Mouse (Mus musculus) embryonic facial prominence, embryonic 14.5 days (tissue): Measurements from ENCODE around the gene Nsmce4a. TPM values are rescaled to one million over a fixed set of nuclear protein-coding genes. Genes with fewer than 3 reads are reported as not detected.

Experiments
- ATAC-seq: fragments of 200-750 bp; cut with Nextera tagmentation; 2 replicates; pipeline ENCODE4 v1.8.0; 2017; ENCODE audit warnings: low read depth, moderate number of reproducible peaks, moderate TSS enrichment
- DNase-seq: peaks from one replicate; pipeline ENCODE4 v3.0.0-alpha.2; 2015; ENCODE audit warnings: low spot score
- H3K27ac ChIP-seq: fragments of 300-500 bp; sonication (generic); replicated peaks from 2 replicates; pipeline ENCODE4 v1.5.1; 2014; ENCODE audit warnings: low read depth, mild to moderate bottlenecking, low read length, moderate library complexity
- H3K27me3 ChIP-seq: fragments of 300-500 bp; sonication (generic); replicated peaks from 2 replicates; pipeline ENCODE4 v1.6.1; 2014; ENCODE audit warnings: low read length; ENCODE audit not compliant: control insufficient read depth, insufficient read depth
- H3K36me3 ChIP-seq: fragments of 300-500 bp; sonication (generic); 2 replicates; pipeline ENCODE4 v1.6.1; 2014; ENCODE audit warnings: low read length, mixed read lengths; ENCODE audit not compliant: control insufficient read depth, insufficient read depth
- H3K4me1 ChIP-seq: fragments of 300-500 bp; sonication (generic); 2 replicates; pipeline ENCODE4 v1.6.1; 2014; ENCODE audit warnings: antibody characterized with exemption, low read length; ENCODE audit not compliant: control insufficient read depth, insufficient read depth
- H3K4me2 ChIP-seq: fragments of 300-500 bp; sonication (generic); 2 replicates; pipeline ENCODE4 v1.6.1; 2014; ENCODE audit warnings: low read depth, mild to moderate bottlenecking, low read length, moderate library complexity, mixed read lengths
- H3K4me3 ChIP-seq: fragments of 300-500 bp; sonication (generic); 2 replicates; pipeline ENCODE4 v1.5.1; 2014; ENCODE audit warnings: low read depth, mild to moderate bottlenecking, low read length
- H3K9ac ChIP-seq: fragments of 300-500 bp; sonication (generic); 2 replicates; pipeline ENCODE4 v1.6.1; 2014; ENCODE audit warnings: low read depth, mild to moderate bottlenecking, low read length, moderate library complexity, mixed read lengths
- H3K9me3 ChIP-seq: fragments of 300-500 bp; sonication (generic); 2 replicates; pipeline ENCODE4 v1.6.1; 2016; ENCODE audit warnings: low read length; ENCODE audit not compliant: control insufficient read depth
- WGBS: fragments of 180-500 bp; shearing (Covaris S2); extraction: QIAGEN DNeasy Blood & Tissue Kit; methylation state at CpG from one replicate; pipeline ENCODE4 v1.1.7; 2014; 5-methylcytosine and 5-hydroxymethylcytosine counted together
- polyA plus RNA-seq: library from polyadenylated mRNA; unstranded; fragments of >200 nt; fragmentation: Nextera tagmentation; extraction: Ambion mirVana; gene quantifications from 2 replicates; pipeline ENCODE4 v1.2.1, GENCODE M21; 2014

The Nsmce4a gene
- polyA plus RNA-seq = 142 and 159 TPM in 2 replicates

DNA sequence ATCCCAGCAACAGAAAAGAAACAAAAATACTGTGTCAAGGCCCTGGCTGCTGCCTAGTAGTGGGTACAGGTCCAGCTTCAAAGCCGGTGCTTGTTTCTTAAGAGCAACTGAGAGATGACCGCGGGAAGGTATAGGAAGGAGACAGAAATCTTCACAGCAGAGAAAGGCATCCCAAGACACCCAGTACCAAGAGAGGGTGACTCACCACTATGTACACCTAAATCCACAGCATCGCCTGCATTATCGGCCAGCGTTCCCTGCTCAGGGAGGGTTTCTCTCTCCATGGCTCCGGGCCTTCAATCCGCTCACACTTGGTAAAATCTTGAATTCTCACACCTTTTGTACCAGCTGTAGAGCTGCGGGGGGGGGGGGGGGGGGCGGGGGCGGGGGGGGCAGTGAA is at the start of gene Nsmce4a:
Gene Nsmce4a, minus strand, starts transcription at position 298 of the 400 bp plus-strand sequence.
- WGBS = 85% methylated on average over 8 of the region's 11 CpGs
- no peaks in the 10 kb centered on the region for H3K27me3 ChIP-seq
- no peak within 1 kb of the TSS for H3K4me2 ChIP-seq
- DNase-seq (no peak), ATAC-seq (no peak)
- no peak within 1 kb of the TSS for H3K4me3 ChIP-seq
- no peaks in the 10 kb centered on the region for H3K36me3 ChIP-seq
- H3K9me3 ChIP-seq = no peaks in the 10 kb centered on the region
- no peak within 1 kb of the TSS for H3K9ac ChIP-seq
- H3K27ac ChIP-seq = no peak within 1 kb of the TSS
- peaks cover 17% of the 10 kb centered on the region for H3K4me1 ChIP-seq

- WGBS = 75% methylated on average over 4 of the region's 4 CpGs
- Histone ChIP-seq H3K9me3 (no peaks in the 10 kb centered on the region), H3K27ac (no peak overlapping the region), H3K4me3 (no peak overlapping the region), H3K9ac (no peak overlapping the region), H3K4me1 (0 out of 2 replicates have a peak, but pooled peaks cover 2% of the 10 kb centered on the region), H3K36me3 (no peaks in the 10 kb centered on the region), H3K27me3 (no peaks in the 10 kb centered on the region), H3K4me2 (no peak overlapping the region)
- ATAC-seq (no peak), DNase-seq (no peak)
Measured at GRCm38 (mm10) chr7:130622359-130622758, 49.4 kb upstream of the Nsmce4a start.

GRCm38 (mm10) chr7:130621953-130622352 is 49.0 kb upstream of the Nsmce4a start:
- 56% methylated on average over 3 of the region's 3 CpGs for WGBS
- no peak for DNase-seq
- no peak for ATAC-seq

GRCm38 (mm10) chr7:130621068-130621467 is 48.1 kb upstream of the Nsmce4a start:
- H3K36me3 ChIP-seq = no peaks in the 10 kb centered on the region
- no peak for ATAC-seq
- no peak overlapping the region for H3K4me3 ChIP-seq
- H3K9me3 ChIP-seq = no peaks in the 10 kb centered on the region
- H3K4me2 ChIP-seq = no peak overlapping the region
- no peaks in the 10 kb centered on the region for H3K27me3 ChIP-seq
- no peak for DNase-seq
- H3K27ac ChIP-seq = no peak overlapping the region
- WGBS = 84% methylated on average over 2 of the region's 2 CpGs
- H3K4me1 ChIP-seq = 0 out of 2 replicates have a peak, but pooled peaks cover 2% of the 10 kb centered on the region
- no peak overlapping the region for H3K9ac ChIP-seq

More at GRCm38 (mm10) chr7:130621953-130622352, 49.0 kb upstream of the Nsmce4a start:
- Histone ChIP-seq H3K27me3 (no peaks in the 10 kb centered on the region), H3K27ac (no peak overlapping the region), H3K36me3 (no peaks in the 10 kb centered on the region), H3K9ac (no peak overlapping the region), H3K4me3 (no peak overlapping the region), H3K4me1 (0 out of 2 replicates have a peak, but pooled peaks cover 2% of the 10 kb centered on the region), H3K4me2 (no peak overlapping the region), H3K9me3 (no peaks in the 10 kb centered on the region)

- Histone ChIP-seq H3K4me3 (no peak overlapping the region), H3K9me3 (no peaks in the 10 kb centered on the region), H3K27ac (no peak overlapping the region), H3K9ac (no peak overlapping the region), H3K4me1 (0 out of 2 replicates have a peak, but pooled peaks cover 2% of the 10 kb centered on the region), H3K4me2 (no peak overlapping the region), H3K36me3 (no peaks in the 10 kb centered on the region), H3K27me3 (no peaks in the 10 kb centered on the region)
- DNase-seq (no peak), ATAC-seq (no peak)
- 79% methylated on average over 3 of the region's 3 CpGs for WGBS
Measured at GRCm38 (mm10) chr7:130617591-130617990, 44.7 kb upstream of the Nsmce4a start.

DNA sequence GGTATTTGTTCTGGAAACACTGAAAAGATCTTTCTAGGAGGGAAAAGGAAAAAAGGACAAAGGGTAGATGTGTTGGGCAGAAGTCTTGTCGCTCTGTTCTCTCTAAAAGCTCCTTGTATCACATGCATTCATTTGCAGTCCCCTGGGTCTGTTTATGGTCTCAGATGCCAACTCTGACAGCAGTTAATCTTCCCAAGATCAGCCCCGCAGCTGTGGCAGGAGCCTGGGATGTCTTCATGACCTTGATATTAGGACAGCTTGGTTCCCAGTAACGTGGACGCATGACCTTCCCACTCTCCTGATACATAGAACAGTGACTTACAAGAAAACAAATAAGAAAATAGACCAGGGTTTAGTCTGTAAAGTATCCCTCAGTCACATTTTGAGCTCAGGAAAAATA is 41.1 kb upstream of the Nsmce4a start:
- Histone ChIP-seq H3K9ac (no peak overlapping the region), H3K4me2 (no peak overlapping the region), H3K36me3 (no peaks in the 10 kb centered on the region), H3K4me1 (no peaks in the 10 kb centered on the region), H3K27ac (no peak overlapping the region), H3K9me3 (no peaks in the 10 kb centered on the region), H3K27me3 (no peaks in the 10 kb centered on the region), H3K4me3 (no peak overlapping the region)
- DNase-seq = no peak
- no peak for ATAC-seq
- 63% methylated on average over 4 of the region's 4 CpGs for WGBS

DNA sequence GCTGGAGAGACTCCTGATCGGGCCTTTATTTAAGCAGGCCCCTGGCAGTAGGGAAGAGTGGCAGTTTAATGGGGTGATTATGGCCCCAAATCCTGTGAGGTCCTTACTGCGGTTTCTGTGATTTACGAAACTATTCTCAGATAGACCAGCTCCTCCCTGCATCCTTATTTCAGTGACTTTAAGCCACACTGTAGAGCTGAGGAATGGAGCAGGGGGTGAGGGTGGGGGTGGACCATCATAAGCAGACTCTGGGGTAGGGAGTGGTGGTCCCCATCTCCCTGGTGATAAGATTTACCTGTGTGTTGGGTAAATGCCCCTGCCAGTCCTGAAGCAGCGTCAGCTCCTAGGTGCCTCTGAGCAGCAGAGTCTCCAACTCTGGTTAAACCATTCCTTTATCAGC is 34.0 kb upstream of the Nsmce4a start:
- 91% methylated on average over 4 of the region's 4 CpGs for WGBS
- no peaks in the 10 kb centered on the region for H3K9me3 ChIP-seq
- H3K9ac ChIP-seq = no peak overlapping the region
- H3K36me3 ChIP-seq = no peaks in the 10 kb centered on the region
- H3K4me1 ChIP-seq = no peaks in the 10 kb centered on the region
- H3K4me2 ChIP-seq = no peak overlapping the region
- H3K4me3 ChIP-seq = no peak overlapping the region
- DNase-seq (no peak), ATAC-seq (no peak)
- no peak overlapping the region for H3K27ac ChIP-seq
- no peaks in the 10 kb centered on the region for H3K27me3 ChIP-seq

- no peaks in the 10 kb centered on the region for H3K27me3 ChIP-seq
- DNase-seq (peak; percentile 50), ATAC-seq (no peak)
- no peak overlapping the region for H3K27ac ChIP-seq
- no peak overlapping the region for H3K9ac ChIP-seq
- H3K4me2 ChIP-seq = no peak overlapping the region
- no peaks in the 10 kb centered on the region for H3K9me3 ChIP-seq
- H3K4me3 ChIP-seq = no peak overlapping the region
- H3K36me3 ChIP-seq = no peaks in the 10 kb centered on the region
- 17% methylated on average over 6 of the region's 6 CpGs for WGBS
- no peaks in the 10 kb centered on the region for H3K4me1 ChIP-seq
Measured at GRCm38 (mm10) chr7:130605111-130605510, 32.2 kb upstream of the Nsmce4a start.

- Histone ChIP-seq H3K9me3 (no peaks in the 10 kb centered on the region), H3K4me1 (no peaks in the 10 kb centered on the region)
- WGBS = 71% methylated on average over 2 of the region's 2 CpGs
Measured at GRCm38 (mm10) chr7:130604390-130604789, 31.5 kb upstream of the Nsmce4a start.

More at GRCm38 (mm10) chr7:130604390-130604789, 31.5 kb upstream of the Nsmce4a start:
- no peaks in the 10 kb centered on the region for H3K36me3 ChIP-seq
- H3K27ac ChIP-seq = no peak overlapping the region
- DNase-seq = no peak
- no peak overlapping the region for H3K4me3 ChIP-seq
- H3K4me2 ChIP-seq = no peak overlapping the region
- H3K27me3 ChIP-seq = no peaks in the 10 kb centered on the region
- H3K9ac ChIP-seq = no peak overlapping the region
- ATAC-seq = no peak
